Mouse (Mus musculus) embryonic facial prominence, embryonic 11.5 days (tissue): ENCODE data around the gene Ak5. TPM values are rescaled to one million over a fixed set of nuclear protein-coding genes. Genes with fewer than 3 reads are reported as not detected.

Source experiments
- polyA plus RNA-seq: library from polyadenylated mRNA; unstranded; fragments of >200 nt; fragmentation: Nextera tagmentation; extraction: Ambion mirVana; gene quantifications from 2 replicates; pipeline ENCODE4 v1.2.1, GENCODE M21; 2014

Ak5 gene
- polyA plus RNA-seq, 1 experiment from 2014 or later, result 0.63 TPM

Other genes with a start within 250 kb of the Ak5 start
- 43.4 and 49.1 TPM in 2 replicates for gene Pigk, start 45.7 kb upstream of the Ak5 start, polyA plus RNA-seq